Mouse (Mus musculus): ENCODE measurements at regions not wholly inside any gene's neighbourhood (a gene's known extent, or its start where the extent isn't known, plus 50 kb on each side); places are given as distances from the start of the nearest gene placed in this dataset.

Small RNA genes in the stretch of these regions (microRNA-seq; reads per million reads assigned to microRNA genes)
- gene Gm22466 (0.26 to 0.67 reads per million in 2 experiments), gene Gm23490 (0 reads per million in 2 experiments), gene Gm23873 (0.26 to 2.7 reads per million in 2 experiments), gene Gm23917 (0 reads per million in 2 experiments), gene Gm23962 (0 reads per million in 2 experiments), gene Gm25533 (0 reads per million in 2 experiments), gene Mir344 (0 reads per million in 2 experiments), gene Mir344b (31.4 to 32.0 reads per million in 2 experiments), gene Mir344c (1.3 to 1.8 reads per million in 2 experiments), gene Mir344d-1 (0 reads per million in 2 experiments), gene Mir344d-2 (0 reads per million in 2 experiments), gene Mir344d-3 (0 reads per million in 2 experiments), gene Mir344e (0 to 0.53 reads per million in 2 experiments), gene Mir344h-1 (0 reads per million in 2 experiments), gene Mir344h-2 (0 reads per million in 2 experiments)
